ENCODE assay signal across 11 mouse cellular contexts in the genomic region with DNA sequence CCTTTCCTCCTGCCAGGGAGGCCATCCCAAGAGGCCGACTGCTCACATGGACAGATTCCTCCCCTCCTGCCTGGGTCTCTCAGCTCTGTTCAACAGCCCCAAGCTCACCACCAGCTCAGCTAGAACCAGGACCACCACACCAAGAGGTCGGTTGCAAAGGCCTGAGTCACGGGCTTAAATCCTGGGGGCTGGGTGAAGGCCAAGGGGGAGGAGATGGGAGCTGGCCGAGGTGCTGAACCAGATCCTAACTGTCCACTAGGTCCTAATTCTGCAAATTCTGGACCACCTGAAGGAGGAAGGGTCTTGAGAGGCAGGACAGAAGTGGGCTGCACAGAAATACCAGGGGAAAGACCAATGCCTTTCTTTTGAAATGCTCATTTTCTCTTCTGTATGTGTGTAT. TPM values are rescaled to one million over a fixed set of nuclear protein-coding genes. Genes with fewer than 3 reads are reported as not detected.
DNase-seq lines count a peak whose midpoint lies in the region; ATAC-seq and TF ChIP-seq lines count a peak whose summit lies in the region.
"Had no signal": no experiment of that assay in that cellular context is flagged by ENCODE, and none has a peak within 500 bp of the region (broad histone marks: within the 10 kb centered on the region; RNA-seq: fewer than 3 reads in every experiment).

No protein-coding gene starts in this region.

- H3K36me3 ChIP-seq in lung, embryonic 14.5 days (ENCODE audit: insufficient read depth), result peaks cover 14% of the 10 kb centered on the region
- no peaks in the 10 kb centered on the region for H3K36me3 ChIP-seq in myocyte (ENCODE audit: control insufficient read depth, insufficient read depth)
- H3K36me3 ChIP-seq: liver, embryonic 15.5 days had no signal

- no peak for TF ChIP-seq CTCF in lung, embryonic 14.5 days (IDR thresholded peaks at IDR 0.05; ENCODE audit: low read depth)

- H3K4me2 ChIP-seq in lung, embryonic 14.5 days, result no peak overlapping the region
- no peak overlapping the region for H3K4me2 ChIP-seq in myocyte (ENCODE audit: low read depth)
- H3K4me2 ChIP-seq: liver, embryonic 15.5 days had no signal

- H3K9me3 ChIP-seq in lung, embryonic 14.5 days (ENCODE audit: low read depth, low read length), result no peaks in the 10 kb centered on the region
- H3K9me3 ChIP-seq: liver, embryonic 15.5 days had no signal

- no peak overlapping the region for H3ac ChIP-seq in myocyte (ENCODE audit: control insufficient read depth, insufficient read length)

- H3K4me3 ChIP-seq in lung, embryonic 14.5 days (ENCODE audit: low read depth, low read length), result no peak overlapping the region
- no peak overlapping the region for H3K4me3 ChIP-seq in myocyte
- H3K4me3 ChIP-seq: liver, embryonic 15.5 days had no signal

- no peak overlapping the region for H3K27ac ChIP-seq in lung, embryonic 14.5 days (ENCODE audit: low read depth)
- H3K27ac ChIP-seq: liver, embryonic 15.5 days had no signal

- no peak overlapping the region for H3K9ac ChIP-seq in lung, embryonic 14.5 days
- H3K9ac ChIP-seq: liver, embryonic 15.5 days had no signal

- no peak for ATAC-seq in lung, embryonic 14.5 days (ENCODE audit: insufficient read depth)
- peak; percentile 70 for ATAC-seq in common myeloid progenitor, adult 5-6 weeks (replicated peaks; ENCODE audit: low read depth, poor library complexity, severe bottlenecking)

- DNase-seq in adrenal gland, postnatal 10 days, result peak; percentile 52
- no peak for DNase-seq in adrenal gland, adult 2 months
- DNase-seq in lung, embryonic 14.5 days, result peak; percentile 80
- no peak for DNase-seq in lung, postnatal 36 days
- no peak for DNase-seq in ovary, postnatal 14 days (ENCODE audit: low spot score)
- no peak for DNase-seq in heart, adult 8-10 months (ENCODE audit: low spot score)
- DNase-seq: cerebellum, postnatal 36 days; heart, postnatal 36 days had no signal

- no peaks in the 10 kb centered on the region for H3K79me2 ChIP-seq in myocyte (ENCODE audit: control insufficient read depth, insufficient read depth)

- peaks cover 14% of the 10 kb centered on the region for H3K4me1 ChIP-seq in lung, embryonic 14.5 days (ENCODE audit: insufficient read depth)

- no peaks in the 10 kb centered on the region for H3K27me3 ChIP-seq in lung, embryonic 14.5 days (ENCODE audit: insufficient read depth, low read length)
- peaks cover 22% of the 10 kb centered on the region for H3K27me3 ChIP-seq in myocyte (ENCODE audit: control insufficient read depth, insufficient read depth, insufficient read length)

- TF ChIP-seq POLR2A in myocyte (IDR thresholded peaks at IDR 0.05; ENCODE audit: insufficient read length, low read depth), result no peak

- WGBS in lung, embryonic 14.5 days, result 21% methylated on average over 4 of the region's 4 CpGs

TF ChIP-seq in myocyte, 11 proteins besides CTCF, POLR2A, EP300 and RAD21:
- peak; percentile 92 for TF ChIP-seq REST (IDR thresholded peaks at IDR 0.05; ENCODE audit: insufficient read depth, insufficient read length)
- TF ChIP-seq USF1 (IDR thresholded peaks at IDR 0.05; ENCODE audit: low read depth), result no peak
TF ChIP-seq in myocyte: peak in this region for 1.

RNA-seq across cellular contexts. Expression of gene Trim62, which starts 30.4 kb away (rescaled TPM):
- 10 to 100 TPM; 10.6 to 11.5 TPM for total RNA-seq in adrenal gland, postnatal 10 days (2021)
- total RNA-seq in adrenal gland, adult 2 months (2021), result 10 to 100 TPM in 1 of 2 experiments, 1 to 10 TPM in 1; 8.4 to 12.5 TPM
- 26.5 and 32.3 TPM in 2 replicates for polyA plus RNA-seq in adrenal gland, adult 2 months (2012; rRNA removed)
- polyA plus RNA-seq in lung, embryonic 14.5 days (2014; fragmentation: Nextera tagmentation; extraction: Ambion mirVana), result 8.4 and 8.5 TPM in 2 replicates
- 0.37 and 0.39 TPM in 2 replicates for total RNA-seq in common myeloid progenitor, adult 5-6 weeks (2017)
- polyA plus RNA-seq in myocyte (2012; fragmentation: generic; extraction: Trizol), result 0.65 TPM
- total RNA-seq in heart, adult 8-10 months (2022), result 1 to 10 TPM in 3 of 4 experiments, under 1 TPM in 1; 0.97 to 1.1 (median 1.0) TPM

RNA-seq across cellular contexts. Expression of gene Azin2, which starts 48.4 kb away (rescaled TPM):
- 10 to 100 TPM; 32.5 to 32.9 TPM for total RNA-seq in adrenal gland, postnatal 10 days (2021)
- total RNA-seq in adrenal gland, adult 2 months (2021), result 10 to 100 TPM; 36.2 to 55.1 TPM
- polyA plus RNA-seq in adrenal gland, adult 2 months (2012; rRNA removed), result 39.0 and 45.9 TPM in 2 replicates
- 17.6 and 21.2 TPM in 2 replicates for polyA plus RNA-seq in lung, embryonic 14.5 days (2014; fragmentation: Nextera tagmentation; extraction: Ambion mirVana)
- total RNA-seq in common myeloid progenitor, adult 5-6 weeks (2017), result 1.1 and 1.6 TPM in 2 replicates
- polyA plus RNA-seq in myocyte (2012; fragmentation: generic; extraction: Trizol), result 17.4 TPM
- total RNA-seq in heart, adult 8-10 months (2022), result 1 to 10 TPM; 2.5 to 5.5 (median 3.2) TPM

Comparison
In these comparisons a context has a peak if more than half of its experiments do, and no peak if none do; other contexts are left out.
1. DNase-seq: peak in adrenal gland, postnatal 10 days (single experiment) and lung, embryonic 14.5 days (single experiment); none in adrenal gland, adult 2 months (single experiment), lung, postnatal 36 days (single experiment), ovary, postnatal 14 days (single experiment) and heart, adult 8-10 months (single experiment).
2. RNA of gene Azin2, which starts 48.4 kb away (total RNA-seq): 36.2 to 55.1 TPM in adrenal gland, adult 2 months and 32.5 to 32.9 TPM in adrenal gland, postnatal 10 days; 2.5 to 5.5 TPM in heart, adult 8-10 months and 1.1 to 1.6 TPM in common myeloid progenitor, adult 5-6 weeks; every median in the first group is over 4 times any median in the second.